Mouse (Mus musculus) limb, embryonic 12.5 days (tissue): ENCODE measurements around the gene Apbb2. TPM values are rescaled to one million over a fixed set of nuclear protein-coding genes. Genes with fewer than 3 reads are reported as not detected.

ENCODE experiments used
- ATAC-seq: fragments of 200-750 bp; cut with Nextera tagmentation; 2 replicates; pipeline ENCODE4 v1.8.0; 2017; ENCODE audit warnings: low read depth, moderate TSS enrichment; ENCODE audit not compliant: insufficient number of reproducible peaks, insufficient read depth, low FRiP score, low TSS enrichment
- H3K27ac ChIP-seq: fragments of 300-500 bp; sonication (generic); 2 replicates; pipeline ENCODE4 v1.5.1; 2016; ENCODE audit warnings: mild to moderate bottlenecking, moderate library complexity
- H3K27me3 ChIP-seq: fragments of 300-500 bp; sonication (generic); 2 replicates; pipeline ENCODE4 v1.6.1; 2016; ENCODE audit warnings: mild to moderate bottlenecking, moderate library complexity
- H3K36me3 ChIP-seq: fragments of 300-500 bp; sonication (generic); 2 replicates; pipeline ENCODE4 v1.6.1; 2016; ENCODE audit warnings: mild to moderate bottlenecking, moderate library complexity
- H3K4me1 ChIP-seq: fragments of 300-500 bp; sonication (generic); replicated peaks from 2 replicates; pipeline ENCODE4 v1.6.1; 2016
- H3K4me2 ChIP-seq: fragments of 300-500 bp; sonication (generic); 2 replicates; pipeline ENCODE4 v1.6.1; 2016; ENCODE audit warnings: mild to moderate bottlenecking, moderate library complexity
- H3K4me3 ChIP-seq: fragments of 300-500 bp; sonication (generic); replicated peaks from 2 replicates; pipeline ENCODE4 v1.5.1; 2016; ENCODE audit warnings: mild to moderate bottlenecking
- H3K9ac ChIP-seq: fragments of 300-500 bp; sonication (generic); replicated peaks from 2 replicates; pipeline ENCODE4 v1.6.1; 2016; ENCODE audit warnings: mild to moderate bottlenecking, moderate library complexity
- H3K9me3 ChIP-seq: fragments of 300-500 bp; sonication (generic); 2 replicates; pipeline ENCODE4 v1.6.1; 2016; ENCODE audit warnings: mild to moderate bottlenecking, moderate library complexity
- WGBS: fragments of 180-500 bp; shearing (Covaris S2); methylation state at CpG from one replicate; pipeline ENCODE4 v1.1.7; 2016; 5-methylcytosine and 5-hydroxymethylcytosine counted together
- polyA plus RNA-seq: library from polyadenylated mRNA; unstranded; fragments of >200 nt; fragmentation: Nextera tagmentation; extraction: Ambion mirVana; gene quantifications from 2 replicates; pipeline ENCODE4 v1.2.1, GENCODE M21; 2016

The Apbb2 gene
- polyA plus RNA-seq, 1 experiment from 2014 or later, result 48.6 TPM

- ATAC-seq, result no peak
Measured at GRCm38 (mm10) chr5:66382111-66382510, 236.5 kb downstream of the Apbb2 start.

GRCm38 (mm10) chr5:66378968-66379367, 239.6 kb downstream of the Apbb2 start:
- Histone ChIP-seq H3K4me2 (no peak overlapping the region), H3K36me3 (no peaks in the 10 kb centered on the region), H3K4me3 (no peak overlapping the region), H3K4me1 (peaks cover 20% of the 10 kb centered on the region), H3K27ac (peak overlapping the region; percentile 25; the same call in 1 of the 2 replicates), H3K9me3 (no peaks in the 10 kb centered on the region), H3K9ac (no peak overlapping the region), H3K27me3 (peaks cover 3% of the 10 kb centered on the region; the same call in 1 of the 2 replicates)
- WGBS, result 26% methylated on average over 6 of the region's 6 CpGs
- ATAC-seq, result no peak

More at GRCm38 (mm10) chr5:66382111-66382510, 236.5 kb downstream of the Apbb2 start:
- H3K9me3 ChIP-seq, result no peaks in the 10 kb centered on the region
- peaks cover 20% of the 10 kb centered on the region for H3K4me1 ChIP-seq
- peaks cover 3% of the 10 kb centered on the region; the same call in 1 of the 2 replicates for H3K27me3 ChIP-seq
- H3K4me2 ChIP-seq, result no peak overlapping the region
- WGBS, result 78% methylated on average over 1 of the region's 1 CpGs
- 0 out of 2 replicates have a peak, but pooled peaks cover 3% of the 10 kb centered on the region for H3K36me3 ChIP-seq
- no peak overlapping the region for H3K9ac ChIP-seq
- no peak overlapping the region for H3K27ac ChIP-seq
- H3K4me3 ChIP-seq, result no peak overlapping the region

- ATAC-seq, result no peak
Measured at GRCm38 (mm10) chr5:66376589-66377270, 241.9 kb downstream of the Apbb2 start.

GRCm38 (mm10) chr5:66374413-66374812, 244.2 kb downstream of the Apbb2 start:
- ATAC-seq, result no peak
- 95% methylated on average over 4 of the region's 4 CpGs for WGBS
- no peaks in the 10 kb centered on the region for H3K9me3 ChIP-seq

More at GRCm38 (mm10) chr5:66376589-66377270, 241.9 kb downstream of the Apbb2 start:
- H3K9me3 ChIP-seq, result no peaks in the 10 kb centered on the region
- WGBS, result 74% methylated on average over 14 of the region's 14 CpGs
- peaks cover 20% of the 10 kb centered on the region for H3K4me1 ChIP-seq
- H3K36me3 ChIP-seq, result no peaks in the 10 kb centered on the region
- no peak overlapping the region for H3K27ac ChIP-seq
- no peak overlapping the region for H3K4me3 ChIP-seq
- H3K27me3 ChIP-seq, result peaks cover 3% of the 10 kb centered on the region; the same call in 1 of the 2 replicates
- H3K9ac ChIP-seq, result no peak overlapping the region
- no peak overlapping the region for H3K4me2 ChIP-seq

GRCm38 (mm10) chr5:66373515-66374164, 244.9 kb downstream of the Apbb2 start:
- Histone ChIP-seq H3K4me2 (no peak overlapping the region), H3K36me3 (peaks cover 3% of the 10 kb centered on the region; the same call in 1 of the 2 replicates), H3K9me3 (no peaks in the 10 kb centered on the region), H3K27me3 (no peaks in the 10 kb centered on the region), H3K9ac (no peak overlapping the region), H3K4me3 (no peak overlapping the region), H3K4me1 (peaks cover 8% of the 10 kb centered on the region), H3K27ac (no peak overlapping the region)
- no peak for ATAC-seq
- 93% methylated on average over 13 of the region's 13 CpGs for WGBS

More at GRCm38 (mm10) chr5:66374413-66374812, 244.2 kb downstream of the Apbb2 start:
- Histone ChIP-seq H3K36me3 (peaks cover 3% of the 10 kb centered on the region; the same call in 1 of the 2 replicates), H3K27ac (no peak overlapping the region), H3K4me2 (no peak overlapping the region), H3K4me1 (peaks cover 15% of the 10 kb centered on the region), H3K9ac (no peak overlapping the region), H3K4me3 (no peak overlapping the region), H3K27me3 (no peaks in the 10 kb centered on the region)

GRCm38 (mm10) chr5:66371131-66371530, 247.5 kb downstream of the Apbb2 start:
- Histone ChIP-seq H3K27me3 (no peaks in the 10 kb centered on the region), H3K4me2 (no peak overlapping the region), H3K9ac (no peak overlapping the region), H3K36me3 (peaks cover 3% of the 10 kb centered on the region; the same call in 1 of the 2 replicates), H3K27ac (no peak overlapping the region), H3K9me3 (no peaks in the 10 kb centered on the region), H3K4me3 (no peak overlapping the region), H3K4me1 (peaks cover 14% of the 10 kb centered on the region)
- no peak for ATAC-seq

GRCm38 (mm10) chr5:66368966-66369365, 249.6 kb downstream of the Apbb2 start:
- ATAC-seq, result no peak
- Histone ChIP-seq H3K4me1 (peaks cover 20% of the 10 kb centered on the region), H3K27ac (no peak overlapping the region), H3K4me3 (no peak overlapping the region), H3K36me3 (peaks cover 3% of the 10 kb centered on the region; the same call in 1 of the 2 replicates), H3K9ac (no peak overlapping the region), H3K9me3 (no peaks in the 10 kb centered on the region), H3K4me2 (no peak overlapping the region), H3K27me3 (no peaks in the 10 kb centered on the region)
- 37% methylated on average over 7 of the region's 7 CpGs for WGBS

- Histone ChIP-seq H3K4me2 (peak overlapping the region; percentile 15), H3K4me3 (no peak overlapping the region), H3K4me1 (peaks cover 30% of the 10 kb centered on the region), H3K36me3 (peaks cover 3% of the 10 kb centered on the region; the same call in 1 of the 2 replicates), H3K9me3 (no peaks in the 10 kb centered on the region), H3K27me3 (no peaks in the 10 kb centered on the region), H3K27ac (peak overlapping the region; percentile 71), H3K9ac (no peak overlapping the region)
- ATAC-seq, result peak; percentile 45; the same call in 1 of the 2 replicates
- 7% methylated on average over 11 of the region's 11 CpGs for WGBS
Measured at GRCm38 (mm10) chr5:66367641-66368040, 250.9 kb downstream of the Apbb2 start.

- Histone ChIP-seq H3K36me3 (0 out of 2 replicates have a peak, but pooled peaks cover 4% of the 10 kb centered on the region), H3K27ac (no peak overlapping the region; the same call in 1 of the 2 replicates), H3K4me2 (no peak overlapping the region), H3K4me1 (peaks cover 42% of the 10 kb centered on the region), H3K9me3 (no peaks in the 10 kb centered on the region), H3K4me3 (no peak overlapping the region), H3K9ac (no peak overlapping the region), H3K27me3 (no peaks in the 10 kb centered on the region)
- WGBS, result 73% methylated on average over 18 of the region's 18 CpGs
- ATAC-seq, result no peak
Measured at GRCm38 (mm10) chr5:66363274-66364261, 255.0 kb downstream of the Apbb2 start.

- Histone ChIP-seq H3K27ac (0 out of 2 replicates have a peak overlapping the region, but pooled peaks have one; percentile 53), H3K4me3 (no peak overlapping the region), H3K9me3 (peaks cover 3% of the 10 kb centered on the region; the same call in 1 of the 2 replicates), H3K4me1 (peaks cover 30% of the 10 kb centered on the region), H3K36me3 (peaks cover 10% of the 10 kb centered on the region; the same call in 1 of the 2 replicates), H3K27me3 (no peaks in the 10 kb centered on the region), H3K4me2 (no peak overlapping the region), H3K9ac (no peak overlapping the region)
- no peak for ATAC-seq
- WGBS, result 82% methylated on average over 9 of the region's 9 CpGs
Measured at GRCm38 (mm10) chr5:66360739-66361138, 257.8 kb downstream of the Apbb2 start.
